Mouse (Mus musculus) left cerebral cortex, adult 2 months (tissue): Measurements from ENCODE around the gene Prepl. TPM values are rescaled to one million over a fixed set of nuclear protein-coding genes. Genes with fewer than 3 reads are reported as not detected.

Experiments used
- DNase-seq, 2 experiments: peaks; one replicate each; pipeline ENCODE4 v3.0.0; 2021 to 2022; ENCODE audit warnings: low spot score in 2 of 2, mixed read lengths in 1 of 2; ENCODE audit errors: extremely low spot score in 1 of 2
- H3K27ac ChIP-seq: fragments of 200-600 bp; 2 replicates; pipeline ENCODE4 v1.8.1; 2022
- H3K4me3 ChIP-seq: fragments of 200-600 bp; 2 replicates; pipeline ENCODE4 v1.8.1; 2022
- CTCF ChIP-seq: fragments of 200-600 bp; IDR thresholded peaks from 2 replicates; pipeline ENCODE4 v1.8.1; 2022; ENCODE audit warnings: antibody characterized with exemption, mild to moderate bottlenecking, moderate library complexity
- intact Hi-C: fragments of 180-260 bp; cut with DNase I; formaldehyde crosslinking; loops from one replicate; pipeline ENCODE4 v1.15.1; 2025
- total RNA-seq, 2 experiments: library from RNA; stranded (reverse); gene quantifications; 2 replicates each; pipeline ENCODE4 v1.2.3; 2021

The Prepl gene
- total RNA-seq, 2 experiments from 2014 or later: 370 to 404 TPM

DNA sequence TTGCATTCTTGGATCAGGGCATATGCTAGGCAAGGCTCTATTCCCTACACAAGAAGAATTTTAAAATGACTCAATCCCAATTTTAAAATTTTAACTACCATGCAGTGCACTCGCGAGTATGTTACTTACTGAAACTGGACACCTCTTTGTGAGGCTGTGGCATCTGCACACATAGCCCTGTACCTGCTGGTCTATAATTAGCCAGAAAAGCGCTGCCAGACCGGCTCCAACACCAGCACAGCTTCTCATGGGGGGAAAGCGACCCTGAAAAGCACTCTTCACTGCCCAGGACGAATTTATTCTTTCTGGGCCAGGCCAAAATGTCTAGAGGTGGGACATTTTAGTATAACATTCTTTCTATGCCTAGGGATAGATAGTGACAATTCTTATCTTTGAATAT, 19.4 kb downstream of the Prepl start:
- Histone ChIP-seq H3K4me3 (no peak overlapping the region), H3K27ac (no peak overlapping the region)
- no peak for DNase-seq
- intact Hi-C loops: no loop called here
- no peak for TF ChIP-seq CTCF

GRCm38 (mm10) chr17:85067331-85067730, 22.7 kb downstream of the Prepl start:
- Histone ChIP-seq H3K27ac (no peak overlapping the region; the same call in 1 of the 2 replicates), H3K4me3 (no peak overlapping the region)
- intact Hi-C loops: no loop called here
- no peak for TF ChIP-seq CTCF
- no peak for DNase-seq

DNA sequence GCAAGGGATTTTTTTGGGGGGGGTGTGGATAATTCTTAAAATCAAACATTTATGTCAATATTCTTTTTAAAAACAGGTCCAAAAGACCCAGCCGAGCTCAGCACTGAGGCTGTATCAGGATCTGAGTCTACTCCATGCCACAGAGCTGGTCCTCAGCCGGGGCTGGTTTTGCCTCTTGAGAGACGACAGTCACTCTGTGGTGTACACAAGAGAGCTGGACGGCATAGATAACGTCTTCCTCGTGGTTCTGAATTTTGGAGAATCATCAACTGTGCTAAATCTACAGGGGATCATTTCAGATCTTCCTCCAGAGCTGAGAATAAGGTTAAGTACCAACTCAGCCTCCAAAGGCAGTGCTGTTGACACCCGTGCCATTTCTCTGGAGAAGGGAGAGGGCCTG, 26.5 kb downstream of the Prepl start:
- no peak for TF ChIP-seq CTCF
- intact Hi-C loops: loop anchor here (5.0 kb wide), 1 partner anchor 226 kb away; no protein-coding TSS in a partner anchor
- no peak for DNase-seq
- Histone ChIP-seq H3K4me3 (no peak overlapping the region), H3K27ac (no peak overlapping the region)

- Histone ChIP-seq H3K27ac (no peak overlapping the region), H3K4me3 (no peak overlapping the region)
- no peak for TF ChIP-seq CTCF
- no peak for DNase-seq
- intact Hi-C loops: no loop called here
These were observed 30.9 kb downstream of the Prepl start for GRCm38 (mm10) chr17:85059136-85059535.

GRCm38 (mm10) chr17:85058276-85058675, 31.8 kb downstream of the Prepl start:
- no peak for TF ChIP-seq CTCF
- Histone ChIP-seq H3K27ac (no peak overlapping the region), H3K4me3 (no peak overlapping the region)
- intact Hi-C loops: no loop called here
- no peak for DNase-seq

- no peak for TF ChIP-seq CTCF
- intact Hi-C loops: no loop called here
These were observed 41.7 kb downstream of the Prepl start for GRCm38 (mm10) chr17:85048379-85048778.

DNA sequence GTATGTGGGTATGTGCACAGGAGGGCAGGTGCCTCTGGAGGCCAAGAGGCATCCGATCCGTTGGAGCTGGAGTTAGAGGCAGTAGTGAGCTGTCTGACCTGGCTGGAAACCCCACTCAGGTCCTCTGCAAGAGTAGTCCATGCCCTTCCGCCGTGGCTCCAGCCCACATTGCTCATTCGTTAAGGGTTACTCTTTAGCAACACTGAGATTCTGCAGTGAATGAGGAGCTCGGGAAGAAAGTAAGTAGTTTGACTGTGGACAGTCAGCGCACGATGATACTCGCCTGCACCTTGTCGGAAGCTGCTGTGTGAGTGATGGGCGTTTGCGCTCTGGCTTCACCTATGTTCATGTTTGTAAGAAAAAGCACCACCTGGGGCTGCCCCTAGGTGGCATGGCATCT, 44.9 kb downstream of the Prepl start:
- no peak overlapping the region for H3K4me3 ChIP-seq
- intact Hi-C loops: no loop called here
- H3K27ac ChIP-seq: no peak overlapping the region
- no peak for DNase-seq
- peak; percentile 19; the same call in 1 of the 2 replicates for TF ChIP-seq CTCF

More at GRCm38 (mm10) chr17:85048379-85048778, 41.7 kb downstream of the Prepl start:
- Histone ChIP-seq H3K27ac (no peak overlapping the region), H3K4me3 (no peak overlapping the region)
- DNase-seq: no peak

DNA sequence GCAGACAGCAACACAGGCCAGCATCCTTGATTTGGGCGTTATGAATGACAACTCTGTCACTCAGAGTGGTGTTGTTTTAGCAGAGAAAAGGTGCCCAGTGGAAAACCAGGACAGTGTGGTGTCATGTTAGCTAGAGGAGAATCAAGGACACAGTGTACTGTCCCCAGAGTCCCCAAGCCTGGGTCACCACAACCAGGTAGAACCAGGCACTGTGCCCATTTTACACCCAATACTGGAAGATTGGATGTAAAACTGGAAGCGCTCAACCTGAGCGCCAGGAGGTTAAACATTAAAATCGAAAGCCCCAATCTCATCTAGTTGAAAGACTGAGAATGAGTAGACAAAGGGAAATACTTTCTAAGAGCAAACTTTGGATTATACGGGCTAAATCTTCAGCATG, 45.6 kb downstream of the Prepl start:
- Histone ChIP-seq H3K4me3 (no peak overlapping the region), H3K27ac (no peak overlapping the region)
- intact Hi-C loops: no loop called here
- no peak for DNase-seq
- no peak for TF ChIP-seq CTCF

DNA sequence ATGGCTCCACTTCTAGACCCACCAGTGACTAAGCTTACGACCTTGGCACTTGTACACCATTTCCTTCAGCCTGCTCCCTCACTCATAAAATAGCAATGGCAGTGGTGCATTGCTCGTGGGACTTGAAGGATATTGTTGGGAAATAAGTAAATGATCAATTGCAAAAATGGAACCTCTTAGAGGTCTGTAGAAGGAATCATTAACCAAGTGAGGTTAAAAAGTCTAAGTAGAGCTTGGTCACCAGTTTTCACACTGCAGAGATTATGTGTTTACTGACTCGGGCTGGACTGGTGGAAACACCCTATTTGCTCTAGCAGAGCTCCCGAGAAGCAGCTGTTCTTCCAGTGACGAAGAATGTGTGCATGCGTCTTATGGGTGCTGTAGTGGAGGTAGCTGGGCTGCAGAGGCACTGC, 46.6 kb downstream of the Prepl start:
- Histone ChIP-seq H3K4me3 (no peak overlapping the region), H3K27ac (no peak overlapping the region)
- intact Hi-C loops: no loop called here
- DNase-seq: no peak
- no peak for TF ChIP-seq CTCF

DNA sequence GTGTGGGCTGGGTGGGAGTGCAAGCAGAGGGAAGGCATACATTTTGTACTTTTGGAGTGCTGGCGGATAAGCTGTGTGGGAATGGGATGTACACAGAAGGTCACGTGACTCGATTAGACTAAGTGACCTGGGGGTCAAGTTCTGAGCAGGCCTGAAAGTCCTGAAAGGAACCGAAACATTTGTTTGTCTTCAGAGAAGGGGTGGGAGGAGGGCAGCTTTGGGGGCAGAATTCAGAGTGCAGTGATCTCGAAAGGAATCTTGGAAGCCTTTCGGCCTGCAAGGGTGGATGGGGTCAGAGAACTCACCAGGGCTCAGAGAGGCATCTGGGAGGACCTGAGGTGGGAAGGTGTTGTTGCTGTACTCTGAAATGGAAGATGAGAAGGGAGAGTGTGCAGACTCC, 47.6 kb downstream of the Prepl start:
- Histone ChIP-seq H3K27ac (no peak overlapping the region), H3K4me3 (no peak overlapping the region)
- TF ChIP-seq CTCF: no peak
- intact Hi-C loops: no loop called here
- no peak for DNase-seq

DNA sequence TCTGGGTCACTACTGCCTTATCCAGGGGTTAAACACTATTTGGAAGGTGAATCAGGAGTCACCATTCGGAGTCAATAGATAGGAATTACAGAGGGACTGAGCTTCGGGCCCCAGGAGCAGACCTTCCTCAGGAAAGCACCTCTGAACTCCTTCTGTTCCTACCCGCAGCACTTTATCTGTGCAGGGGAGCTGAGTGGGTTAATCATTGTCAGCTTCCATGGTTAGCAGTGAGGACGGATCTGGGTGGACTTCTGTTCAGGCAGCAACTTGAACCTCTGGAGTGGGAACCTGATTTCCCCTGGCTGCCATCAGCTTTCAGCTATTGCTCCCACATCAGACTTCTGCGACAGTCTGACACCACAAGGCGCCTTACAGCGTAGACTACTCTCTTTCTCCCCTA, 49.1 kb downstream of the Prepl start:
- intact Hi-C loops: no loop called here

DNA sequence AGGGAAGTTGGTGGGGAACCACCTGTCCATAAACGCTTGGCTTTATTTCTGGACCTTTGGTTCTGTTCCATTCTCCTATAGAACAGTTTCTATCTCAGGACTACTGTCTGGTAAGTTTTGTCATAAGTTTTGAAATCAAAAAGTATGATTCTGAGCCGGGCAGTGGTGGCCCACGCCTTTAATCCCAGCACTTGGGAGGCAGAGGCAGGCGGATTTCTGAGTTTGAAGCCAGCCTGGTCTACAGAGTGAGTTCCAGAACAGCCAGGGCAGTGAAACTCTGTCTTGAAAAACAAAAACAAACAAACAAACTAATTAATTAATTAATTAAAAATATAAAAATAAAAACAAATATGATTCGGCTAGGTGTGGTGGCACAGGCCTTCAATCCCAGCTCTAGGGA, 51.3 kb downstream of the Prepl start:
- TF ChIP-seq CTCF: no peak
- intact Hi-C loops: no loop called here
- no peak overlapping the region for H3K4me3 ChIP-seq
- H3K27ac ChIP-seq: no peak overlapping the region
- no peak for DNase-seq

More for the DNA sequence above, 49.1 kb downstream of the Prepl start:
- no peak overlapping the region for H3K4me3 ChIP-seq
- TF ChIP-seq CTCF: no peak
- H3K27ac ChIP-seq: no peak overlapping the region
- no peak for DNase-seq

GRCm38 (mm10) chr17:85038311-85038710, 51.7 kb downstream of the Prepl start:
- no peak for DNase-seq
- Histone ChIP-seq H3K4me3 (no peak overlapping the region), H3K27ac (no peak overlapping the region)
- intact Hi-C loops: no loop called here
- no peak for TF ChIP-seq CTCF
